In the genomic region with DNA sequence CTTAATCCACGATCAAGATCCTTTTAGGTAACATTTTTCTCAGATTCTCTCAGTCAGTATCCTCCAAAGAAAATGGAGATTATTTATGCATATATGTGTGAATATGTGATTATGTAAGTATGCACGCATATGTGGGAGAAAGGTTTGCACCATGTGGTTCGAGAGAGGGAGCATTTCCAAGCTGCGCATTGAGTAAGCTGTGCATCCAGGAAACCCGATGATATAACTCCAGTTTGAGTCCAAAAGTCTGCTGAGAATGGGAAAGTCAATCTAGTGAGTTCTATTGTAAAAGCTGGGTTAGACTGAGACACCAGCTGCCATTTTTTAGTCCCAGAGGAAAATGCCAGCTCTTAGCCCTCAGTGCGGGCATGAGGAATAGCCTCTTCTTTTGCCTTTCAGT, we compare ENCODE assay signal across 27 mouse cellular contexts.
DNase-seq lines count a peak whose midpoint lies in the region; ATAC-seq lines count a peak whose summit lies in the region.
"Had no signal": no experiment of that assay in that cellular context is flagged by ENCODE, and none has a peak within 500 bp of the region (broad histone marks: within the 10 kb centered on the region; RNA-seq: fewer than 3 reads in every experiment).

No protein-coding gene starts in this region.

- H3K4me3 ChIP-seq in intestine, embryonic 16.5 days (ENCODE audit: low read length) = no peak overlapping the region
- H3K4me3 ChIP-seq: forebrain, embryonic 13.5 days; gastrocnemius, adult 2 months; heart, adult 2 months; heart, embryonic 13.5 days; limb, embryonic 12.5 days; liver, embryonic 15.5 days had no signal

- H3K36me3 ChIP-seq in intestine, embryonic 16.5 days (ENCODE audit: control insufficient read depth, insufficient read depth, low read length) = no peaks in the 10 kb centered on the region
- H3K36me3 ChIP-seq: heart, embryonic 13.5 days; limb, embryonic 12.5 days; liver, embryonic 15.5 days had no signal

- peak; percentile 20 to 67 for DNase-seq in frontal cortex, adult 2 months (ENCODE audit: extremely low spot score in 1 of 2, low spot score in 1 of 2)
- DNase-seq in frontal cortex, postnatal 10 days (ENCODE audit: low spot score in 2 of 2) = no peak
- peak; percentile 31 to 33 for DNase-seq in left cerebral cortex, adult 18-20 months (ENCODE audit: low spot score in 2 of 2)
- DNase-seq in left cerebral cortex, adult 11 months (ENCODE audit: low spot score) = no peak
- DNase-seq in right cerebral cortex, adult 2 months (ENCODE audit: low spot score in 2 of 2) = peak; percentile 26 to 29
- DNase-seq in right cerebral cortex, postnatal 4 days = no peak
- DNase-seq: adrenal gland, postnatal 10 days; cerebellum, adult 11 months; cerebellum, adult 9-10 months; cerebellum, postnatal 36 days; gastrocnemius, adult 2 months; heart, adult 2 months; heart, postnatal 10 days; kidney, adult 2 months; kidney, postnatal 36 days; lung, embryonic 14.5 days; lung, postnatal 14 days; midbrain, embryonic 14.5 days; thymus, adult 2 months; thymus, postnatal 36 days had no signal

- no peaks in the 10 kb centered on the region for H3K27me3 ChIP-seq in intestine, embryonic 16.5 days (replicated peaks; ENCODE audit: control insufficient read depth, insufficient read depth, low read length)
- H3K27me3 ChIP-seq: forebrain, embryonic 13.5 days; heart, embryonic 13.5 days; limb, embryonic 12.5 days; liver, embryonic 15.5 days; Patski had no signal

- H3K4me1 ChIP-seq in intestine, embryonic 16.5 days (ENCODE audit: control insufficient read depth, insufficient read depth, low read length) = no peaks in the 10 kb centered on the region
- H3K4me1 ChIP-seq: limb, embryonic 12.5 days; liver, embryonic 15.5 days had no signal

- H3K9me3 ChIP-seq in intestine, embryonic 16.5 days (ENCODE audit: control insufficient read depth, low read length) = no peaks in the 10 kb centered on the region
- H3K9me3 ChIP-seq: forebrain, embryonic 13.5 days; heart, embryonic 13.5 days; limb, embryonic 12.5 days; liver, embryonic 15.5 days had no signal

- WGBS in intestine, embryonic 16.5 days = 92% methylated on average over 6 of the region's 6 CpGs

- ATAC-seq in intestine, embryonic 16.5 days = no peak
- ATAC-seq: Patski had no signal

- no peak overlapping the region for H3K27ac ChIP-seq in intestine, embryonic 16.5 days (ENCODE audit: low read length)
- H3K27ac ChIP-seq: forebrain, embryonic 13.5 days; gastrocnemius, adult 2 months; heart, adult 2 months; heart, embryonic 13.5 days; limb, embryonic 12.5 days; liver, embryonic 15.5 days; stomach, postnatal 0 days had no signal

- no peak overlapping the region for H3K9ac ChIP-seq in intestine, embryonic 16.5 days (ENCODE audit: low read depth, low read length)
- H3K9ac ChIP-seq: forebrain, embryonic 13.5 days; heart, embryonic 13.5 days; limb, embryonic 12.5 days; liver, embryonic 15.5 days; lung, embryonic 14.5 days had no signal

- no peak overlapping the region for H3K4me2 ChIP-seq in intestine, embryonic 16.5 days (ENCODE audit: low read depth, low read length)
- H3K4me2 ChIP-seq: heart, embryonic 13.5 days; limb, embryonic 12.5 days; liver, embryonic 15.5 days; lung, embryonic 14.5 days had no signal

Comparison
In these comparisons a context has a peak if more than half of its experiments do, and no peak if none do; other contexts are left out.
1. DNase-seq: peak in frontal cortex, adult 2 months (2 of 2), left cerebral cortex, adult 18-20 months (2 of 2) and right cerebral cortex, adult 2 months (2 of 2); none in frontal cortex, postnatal 10 days (0 of 2), left cerebral cortex, adult 11 months (single experiment) and right cerebral cortex, postnatal 4 days (single experiment).